Mouse (Mus musculus) duodenum, adult 2 months (tissue): Measurements from ENCODE around the gene Gm28891. TPM values are rescaled to one million over a fixed set of nuclear protein-coding genes. Genes with fewer than 3 reads are reported as not detected.

Source experiments
- polyA plus RNA-seq: library from polyadenylated mRNA; depleted of rRNA; stranded (reverse); fragments of >200 nt; gene quantifications from 2 replicates; pipeline ENCODE4 v1.2.3, GENCODE M21; 2012; ENCODE audit warnings: low replicate concordance; rRNA removed

Gm28891 gene
- polyA plus RNA-seq, result not detected in 2 replicates

DNA sequence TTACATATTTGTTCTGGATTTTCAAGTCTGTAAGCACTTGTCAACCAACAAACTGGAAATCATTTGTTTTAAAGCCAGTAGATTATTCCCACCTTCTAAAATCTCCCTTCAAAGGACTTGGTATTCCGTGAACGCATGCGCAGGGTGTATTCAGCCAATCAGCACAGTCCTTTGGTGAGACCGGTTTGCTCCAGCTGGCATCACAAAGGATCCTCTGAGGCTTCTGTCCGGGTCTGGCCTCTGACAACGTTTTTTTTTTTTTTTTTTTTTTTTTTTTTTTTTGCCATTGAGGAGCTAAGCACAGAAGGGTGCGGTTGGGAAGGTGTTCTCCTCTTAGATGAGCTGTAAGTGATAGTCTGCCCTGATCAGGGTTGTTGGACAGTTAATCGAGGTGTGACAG is at the start of gene Gm28891:
Gm28891 (plus strand) TSS at position 301 of the 400 bp plus-strand sequence.

